Mouse (Mus musculus): Measurements from ENCODE around the gene Carmil3. TPM values are rescaled to one million over a fixed set of nuclear protein-coding genes. Genes with fewer than 3 reads are reported as not detected.

The Carmil3 gene
- polyA plus RNA-seq, 1 experiment from 2014 or later: 3.3 TPM

- DNase-seq (ENCODE audit: low spot score): no peak
- Histone ChIP-seq H3K27ac (no peak overlapping the region), H3K27me3 (ENCODE audit: insufficient read depth, poor library complexity, severe bottlenecking) (no peaks in the 10 kb centered on the region), H3K4me1 (peaks cover 20% of the 10 kb centered on the region; the same call in 1 of the 2 replicates), H3K4me3 (no peak overlapping the region), H3K9me3 (no peaks in the 10 kb centered on the region), H3K36me3 (peaks cover under 1% of the 10 kb centered on the region; the same call in 1 of the 2 replicates)
- WGBS: 52% methylated on average over 2 of the region's 2 CpGs
These were observed 14.8 kb upstream of the Carmil3 start for GRCm38 (mm10) chr14:55475654-55476053.

DNA sequence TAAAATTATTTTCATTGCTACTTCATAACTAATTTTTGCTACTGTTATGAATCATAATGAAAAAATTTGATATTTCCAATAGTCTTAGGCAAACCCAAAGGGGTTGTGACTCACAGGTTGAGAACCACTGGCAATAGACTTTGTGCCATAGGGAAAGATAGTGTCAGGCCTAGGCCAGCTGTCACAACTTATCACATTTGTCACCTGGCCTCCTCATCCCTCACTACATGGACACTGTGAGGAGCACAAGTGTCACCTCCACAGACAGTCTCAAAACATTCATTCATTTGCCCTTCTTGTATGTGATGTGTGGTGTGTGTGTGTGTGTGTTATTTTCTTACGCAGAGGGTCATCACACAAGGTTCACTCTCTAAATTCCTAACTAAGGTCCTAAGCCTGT, 13.0 kb upstream of the Carmil3 start:
- WGBS: 100% methylated on average over 1 of the region's 1 CpGs
- Histone ChIP-seq H3K27me3 (ENCODE audit: insufficient read depth, poor library complexity, severe bottlenecking) (no peaks in the 10 kb centered on the region), H3K27ac (no peak overlapping the region), H3K4me3 (no peak overlapping the region), H3K36me3 (peaks cover 12% of the 10 kb centered on the region; the same call in 1 of the 2 replicates), H3K4me1 (peaks cover 13% of the 10 kb centered on the region; the same call in 1 of the 2 replicates), H3K9me3 (no peaks in the 10 kb centered on the region)
- no peak for DNase-seq (ENCODE audit: low spot score)

GRCm38 (mm10) chr14:55477829-55478228, 12.6 kb upstream of the Carmil3 start:
- no peak for DNase-seq (ENCODE audit: low spot score)
- peak overlapping the region; percentile 76 for H3K4me3 ChIP-seq
- H3K27me3 ChIP-seq (ENCODE audit: insufficient read depth, poor library complexity, severe bottlenecking): no peaks in the 10 kb centered on the region
- no peaks in the 10 kb centered on the region for H3K9me3 ChIP-seq
- H3K36me3 ChIP-seq: peaks cover 12% of the 10 kb centered on the region; the same call in 1 of the 2 replicates
- WGBS: 64% methylated on average over 5 of the region's 5 CpGs
- peaks cover 13% of the 10 kb centered on the region; the same call in 1 of the 2 replicates for H3K4me1 ChIP-seq
- H3K27ac ChIP-seq: no peak overlapping the region

GRCm38 (mm10) chr14:55478651-55479599, 11.5 kb upstream of the Carmil3 start, which contains the start of gene Dhrs4:
TSS of gene Dhrs4 (plus strand) at chr14:55478758.
- Histone ChIP-seq H3K4me3 (peak within 1 kb of the TSS; percentile 76), H3K9me3 (no peaks in the 10 kb centered on the region), H3K27me3 (ENCODE audit: insufficient read depth, poor library complexity, severe bottlenecking) (no peaks in the 10 kb centered on the region), H3K27ac (peak within 1 kb of the TSS; percentile 94), H3K36me3 (peaks cover 12% of the 10 kb centered on the region; the same call in 1 of the 2 replicates), H3K4me1 (peaks cover 13% of the 10 kb centered on the region; the same call in 1 of the 2 replicates)
- 1% methylated on average over 38 of the region's 38 CpGs for WGBS
- DNase-seq (ENCODE audit: low spot score): peak; percentile 92

GRCm38 (mm10) chr14:55479629-55480028, 10.8 kb upstream of the Carmil3 start:
- peaks cover 13% of the 10 kb centered on the region; the same call in 1 of the 2 replicates for H3K4me1 ChIP-seq
- no peaks in the 10 kb centered on the region for H3K27me3 ChIP-seq (ENCODE audit: insufficient read depth, poor library complexity, severe bottlenecking)
- 89% methylated on average over 10 of the region's 10 CpGs for WGBS
- no peak overlapping the region for H3K27ac ChIP-seq
- H3K9me3 ChIP-seq: no peaks in the 10 kb centered on the region
- no peak for DNase-seq (ENCODE audit: low spot score)
- peak overlapping the region; percentile 76; the same call in 1 of the 2 replicates for H3K4me3 ChIP-seq
- H3K36me3 ChIP-seq: peaks cover 12% of the 10 kb centered on the region; the same call in 1 of the 2 replicates

GRCm38 (mm10) chr14:55484430-55485085, 5.9 kb upstream of the Carmil3 start:
- Histone ChIP-seq H3K36me3 (peaks cover 34% of the 10 kb centered on the region), H3K27ac (no peak overlapping the region), H3K27me3 (ENCODE audit: insufficient read depth, poor library complexity, severe bottlenecking) (no peaks in the 10 kb centered on the region), H3K4me3 (no peak overlapping the region), H3K9me3 (no peaks in the 10 kb centered on the region), H3K4me1 (peaks cover 4% of the 10 kb centered on the region; the same call in 1 of the 2 replicates)
- DNase-seq (ENCODE audit: low spot score): no peak
- 74% methylated on average over 5 of the region's 5 CpGs for WGBS

GRCm38 (mm10) chr14:55486836-55487235, 3.6 kb upstream of the Carmil3 start:
- H3K4me1 ChIP-seq: peaks cover 19% of the 10 kb centered on the region
- H3K4me3 ChIP-seq: no peak overlapping the region
- DNase-seq (ENCODE audit: low spot score): no peak
- peaks cover 23% of the 10 kb centered on the region for H3K36me3 ChIP-seq
- peaks cover 5% of the 10 kb centered on the region; the same call in 1 of the 2 replicates for H3K27me3 ChIP-seq (ENCODE audit: insufficient read depth, poor library complexity, severe bottlenecking)
- H3K27ac ChIP-seq: no peak overlapping the region
- WGBS: 80% methylated on average over 8 of the region's 8 CpGs
- H3K9me3 ChIP-seq: no peaks in the 10 kb centered on the region

- Histone ChIP-seq H3K9me3 (no peaks in the 10 kb centered on the region; the same call in 1 of the 2 replicates), H3K4me1 (peaks cover 40% of the 10 kb centered on the region), H3K27ac (peak overlapping the region; percentile 87), H3K4me3 (peak overlapping the region; percentile 86), H3K36me3 (peaks cover 13% of the 10 kb centered on the region), H3K27me3 (ENCODE audit: insufficient read depth, poor library complexity, severe bottlenecking) (peaks cover 28% of the 10 kb centered on the region)
- under 1% methylated on average over 30 of the region's 30 CpGs for WGBS
- DNase-seq (ENCODE audit: low spot score): peak; percentile 94
These were observed 911 bp downstream of the Carmil3 start for GRCm38 (mm10) chr14:55491291-55491833.

DNA sequence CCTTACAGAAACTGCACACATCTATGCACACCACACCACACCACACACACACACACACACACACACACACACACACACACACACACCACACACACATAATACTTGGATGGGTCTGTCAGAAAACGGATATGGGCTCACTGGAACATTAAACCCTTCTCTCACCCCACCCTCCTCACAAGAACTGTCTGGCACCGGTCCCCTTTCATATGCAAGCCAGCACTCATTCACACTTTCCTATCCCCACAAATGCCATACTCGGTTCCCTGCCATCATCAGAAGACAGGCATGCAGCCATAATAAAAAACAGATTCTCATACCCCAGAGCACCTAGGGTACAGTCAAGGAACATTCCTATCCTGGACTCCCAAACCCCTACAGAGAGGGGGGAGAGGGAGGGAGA, 1.7 kb downstream of the Carmil3 start:
- 27% methylated on average over 3 of the region's 3 CpGs for WGBS
- no peak for DNase-seq (ENCODE audit: low spot score)
- no peaks in the 10 kb centered on the region; the same call in 1 of the 2 replicates for H3K9me3 ChIP-seq
- peaks cover 28% of the 10 kb centered on the region for H3K27me3 ChIP-seq (ENCODE audit: insufficient read depth, poor library complexity, severe bottlenecking)
- H3K36me3 ChIP-seq: peaks cover 8% of the 10 kb centered on the region; the same call in 1 of the 2 replicates
- peaks cover 48% of the 10 kb centered on the region for H3K4me1 ChIP-seq
- H3K4me3 ChIP-seq: peak overlapping the region; percentile 86; the same call in 1 of the 2 replicates
- peak overlapping the region; percentile 87; the same call in 1 of the 2 replicates for H3K27ac ChIP-seq

DNA sequence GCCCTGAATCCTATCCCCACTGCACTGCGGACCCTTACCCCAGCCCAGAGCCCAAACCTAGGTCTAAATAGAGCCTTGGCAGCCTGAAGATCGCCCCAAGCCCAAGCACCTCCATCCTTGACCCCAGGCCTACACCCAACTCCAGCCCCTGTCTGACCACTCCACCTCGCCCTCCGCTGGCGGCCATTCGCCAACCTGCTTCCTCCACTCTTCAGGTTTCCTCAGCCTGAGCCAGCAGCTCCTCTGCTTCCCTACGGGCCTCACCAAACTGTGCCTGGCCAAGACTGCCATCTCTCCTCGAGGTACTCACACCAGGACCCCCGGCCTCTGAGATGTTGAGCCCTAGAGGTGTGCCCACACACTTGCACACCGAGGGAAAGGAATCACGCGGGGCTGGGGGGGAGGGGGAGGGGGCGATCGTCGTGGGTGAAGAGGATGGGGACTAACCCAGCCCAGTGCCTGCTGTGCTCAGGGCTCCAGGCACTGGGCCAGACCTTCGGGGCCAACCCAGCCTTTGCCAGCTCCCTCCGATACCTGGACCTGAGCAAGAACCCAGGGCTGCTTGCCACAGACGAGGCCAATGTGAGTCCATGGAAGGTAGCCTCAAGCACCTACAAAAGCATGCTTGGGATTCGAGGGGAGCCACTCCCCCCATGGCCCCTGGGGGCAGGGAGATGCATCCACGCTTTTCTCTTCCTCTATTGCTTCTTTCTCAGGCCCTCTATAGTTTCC, 5.2 kb downstream of the Carmil3 start:
- Histone ChIP-seq H3K4me3 (0 out of 2 replicates have a peak overlapping the region, but pooled peaks have one; percentile 13), H3K27ac (peak overlapping the region; percentile 32; the same call in 1 of the 2 replicates), H3K9me3 (no peaks in the 10 kb centered on the region; the same call in 1 of the 2 replicates), H3K27me3 (ENCODE audit: insufficient read depth, poor library complexity, severe bottlenecking) (peaks cover 45% of the 10 kb centered on the region), H3K36me3 (0 out of 2 replicates have a peak, but pooled peaks cover 3% of the 10 kb centered on the region), H3K4me1 (peaks cover 47% of the 10 kb centered on the region)
- WGBS: 71% methylated on average over 20 of the region's 20 CpGs
- no peak for DNase-seq (ENCODE audit: low spot score)

DNA sequence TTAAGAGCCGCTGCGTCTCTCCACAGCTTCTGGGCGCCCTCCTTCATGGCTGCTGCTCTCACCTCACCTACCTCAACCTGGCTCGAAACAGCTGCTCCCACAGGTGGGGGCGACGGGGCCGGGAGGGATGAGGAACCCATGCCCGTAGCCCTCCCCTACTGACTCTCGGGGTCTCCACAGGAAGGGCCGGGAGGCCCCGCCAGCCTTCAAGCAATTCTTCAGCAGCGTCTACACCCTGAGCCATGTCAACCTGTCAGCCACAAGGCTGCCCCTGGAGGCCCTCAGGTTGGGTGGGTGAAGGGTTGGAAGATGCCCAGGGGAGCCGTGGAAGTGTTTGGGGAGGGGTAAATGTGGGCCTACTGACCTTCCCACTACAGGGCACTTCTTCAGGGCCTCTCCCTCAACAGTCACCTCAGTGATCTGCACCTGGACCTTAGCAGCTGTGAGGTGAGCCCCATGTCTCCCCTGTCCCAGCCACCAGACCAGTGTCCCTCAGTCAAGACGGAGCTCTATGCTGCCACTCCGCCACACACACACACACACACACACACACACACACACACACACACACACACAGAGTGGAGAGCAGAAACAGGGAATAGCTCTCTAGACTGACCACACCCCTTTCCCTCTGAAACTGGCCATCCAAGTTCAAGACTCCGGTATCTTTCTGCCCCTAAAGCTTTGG, 6.5 kb downstream of the Carmil3 start:
- WGBS: 61% methylated on average over 16 of the region's 16 CpGs
- Histone ChIP-seq H3K27me3 (ENCODE audit: insufficient read depth, poor library complexity, severe bottlenecking) (peaks cover 52% of the 10 kb centered on the region), H3K27ac (peak overlapping the region; percentile 32; the same call in 1 of the 2 replicates), H3K9me3 (no peaks in the 10 kb centered on the region; the same call in 1 of the 2 replicates), H3K4me3 (no peak overlapping the region; the same call in 1 of the 2 replicates), H3K36me3 (0 out of 2 replicates have a peak, but pooled peaks cover 3% of the 10 kb centered on the region), H3K4me1 (peaks cover 39% of the 10 kb centered on the region)
- no peak for DNase-seq (ENCODE audit: low spot score)
